Mouse (Mus musculus) neural tube, embryonic 15.5 days (tissue): ENCODE measurements around the gene Cpm. TPM values are rescaled to one million over a fixed set of nuclear protein-coding genes. Genes with fewer than 3 reads are reported as not detected.

Experiments
- ATAC-seq: fragments of 200-750 bp; cut with Nextera tagmentation; 2 replicates; pipeline ENCODE4 v1.8.0; 2017; ENCODE audit warnings: mild to moderate bottlenecking, moderate TSS enrichment, moderate library complexity; ENCODE audit not compliant: low FRiP score
- H3K27ac ChIP-seq: fragments of 300-500 bp; sonication (generic); replicated peaks from 2 replicates; pipeline ENCODE4 v1.5.1; 2015; ENCODE audit warnings: mild to moderate bottlenecking, inconsistent platforms
- H3K27me3 ChIP-seq: fragments of 300-500 bp; sonication (generic); replicated peaks from 2 replicates; pipeline ENCODE4 v1.6.1; 2015; ENCODE audit warnings: inconsistent platforms
- H3K36me3 ChIP-seq: fragments of 300-500 bp; sonication (generic); 2 replicates; pipeline ENCODE4 v1.6.1; 2015; ENCODE audit warnings: inconsistent platforms
- H3K4me1 ChIP-seq: fragments of 300-500 bp; sonication (generic); 2 replicates; pipeline ENCODE4 v1.6.1; 2015; ENCODE audit warnings: inconsistent platforms
- H3K4me2 ChIP-seq: fragments of 300-500 bp; sonication (generic); 2 replicates; pipeline ENCODE4 v1.6.1; 2015; ENCODE audit warnings: inconsistent platforms, mild to moderate bottlenecking, moderate library complexity
- H3K4me3 ChIP-seq: fragments of 300-500 bp; sonication (generic); replicated peaks from 2 replicates; pipeline ENCODE4 v1.5.1; 2015; ENCODE audit warnings: mild to moderate bottlenecking, inconsistent platforms
- H3K9ac ChIP-seq: fragments of 300-500 bp; sonication (generic); replicated peaks from 2 replicates; pipeline ENCODE4 v1.6.1; 2015; ENCODE audit warnings: mild to moderate bottlenecking, inconsistent platforms
- H3K9me3 ChIP-seq: fragments of 300-500 bp; sonication (generic); replicated peaks from 2 replicates; pipeline ENCODE4 v1.6.1; 2016; ENCODE audit warnings: inconsistent platforms
- WGBS: fragments of 180-500 bp; shearing (Covaris S2); methylation state at CpG from one replicate; pipeline ENCODE4 v1.1.7; 2015; ENCODE audit warnings: mixed read lengths; 5-methylcytosine and 5-hydroxymethylcytosine counted together
- polyA plus RNA-seq: library from polyadenylated mRNA; unstranded; fragments of >200 nt; fragmentation: Nextera tagmentation; extraction: Ambion mirVana; gene quantifications from 2 replicates; pipeline ENCODE4 v1.2.1, GENCODE M21; 2015

Gene Cpm
- polyA plus RNA-seq = 4.1 and 12.9 TPM in 2 replicates

DNA sequence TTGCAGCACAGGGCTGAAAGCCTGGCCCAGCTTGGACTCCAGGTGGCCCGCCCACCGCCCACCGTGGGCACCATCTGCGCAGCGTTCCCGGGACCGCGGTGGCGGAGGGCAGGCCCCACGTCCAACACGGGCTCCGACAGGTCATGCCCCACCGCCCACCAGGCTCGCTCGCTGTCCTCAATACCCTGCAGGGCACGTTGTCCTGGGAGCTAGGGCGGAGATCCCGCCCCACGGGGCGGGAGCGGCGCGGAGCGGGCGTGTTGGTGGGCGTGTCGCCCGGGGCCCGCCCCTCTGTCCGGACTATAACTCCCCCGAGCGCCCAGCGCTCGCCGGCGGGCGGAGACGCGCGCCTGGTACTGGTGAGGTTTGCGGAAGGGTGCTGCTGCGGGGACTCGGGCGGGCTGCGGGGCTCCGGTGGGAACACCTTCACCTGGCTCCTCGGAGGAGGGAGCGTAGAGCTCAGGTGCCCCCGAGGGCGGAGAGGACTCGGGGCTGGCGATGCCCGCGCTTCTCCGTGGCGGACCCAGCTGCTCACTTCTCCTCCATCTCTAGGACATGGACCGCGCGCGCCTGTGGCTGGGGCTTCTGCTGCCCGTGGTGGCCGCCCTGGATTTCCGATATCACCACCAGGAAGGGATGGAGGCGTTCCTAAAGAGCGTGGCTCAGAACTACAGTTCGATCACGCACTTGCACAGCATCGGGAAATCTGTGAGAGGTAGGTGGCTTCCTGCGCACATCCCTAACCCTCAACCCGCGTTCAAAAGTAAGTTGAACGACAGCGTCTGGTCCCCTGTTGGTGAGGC lies at the start of gene Cpm:
TSS of gene Cpm (plus strand) at position 332 of the 803 bp plus-strand sequence.
- peak within 1 kb of the TSS; percentile 29; the same call in 1 of the 2 replicates for H3K9ac ChIP-seq
- peaks cover 15% of the 10 kb centered on the region for H3K4me1 ChIP-seq
- H3K36me3 ChIP-seq = no peaks in the 10 kb centered on the region
- H3K27me3 ChIP-seq = peaks cover 46% of the 10 kb centered on the region
- H3K9me3 ChIP-seq = no peaks in the 10 kb centered on the region
- ATAC-seq = peak; percentile 77
- H3K27ac ChIP-seq = no peak within 1 kb of the TSS
- under 1% methylated on average over 66 of the region's 73 CpGs for WGBS
- peak within 1 kb of the TSS; percentile 54 for H3K4me3 ChIP-seq
- peak within 1 kb of the TSS; percentile 96 for H3K4me2 ChIP-seq

DNA sequence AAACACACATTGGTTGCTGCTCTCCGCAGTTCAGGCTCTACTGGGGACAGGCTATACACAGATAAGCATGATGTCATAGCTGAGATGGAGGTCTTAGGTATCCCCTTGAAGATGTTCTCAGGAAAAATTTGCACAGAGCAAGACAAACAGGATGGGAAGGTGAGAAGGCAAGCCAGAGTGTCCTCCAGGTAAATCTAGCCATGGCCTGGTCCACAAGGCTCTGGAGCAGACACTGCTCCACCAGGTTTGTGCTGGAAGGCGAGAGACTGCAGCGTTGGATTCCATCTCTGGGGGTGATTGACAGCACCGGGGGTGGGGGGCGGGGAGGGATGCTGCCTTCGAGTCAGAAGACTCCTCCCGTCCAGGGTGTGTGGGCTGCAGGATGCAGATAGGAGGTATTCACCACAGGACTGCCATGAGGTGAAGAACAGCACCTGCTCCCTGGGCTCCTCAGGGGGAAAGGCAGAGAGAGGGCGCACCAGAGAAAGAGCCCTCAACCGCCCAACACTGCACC lies 49.5 kb upstream of the Cpm start:
- Histone ChIP-seq H3K27me3 (no peaks in the 10 kb centered on the region), H3K4me3 (no peak overlapping the region), H3K9ac (no peak overlapping the region), H3K9me3 (no peaks in the 10 kb centered on the region), H3K27ac (no peak overlapping the region), H3K36me3 (no peaks in the 10 kb centered on the region), H3K4me2 (no peak overlapping the region), H3K4me1 (peaks cover 15% of the 10 kb centered on the region)
- ATAC-seq = no peak
- 67% methylated on average over 9 of the region's 9 CpGs for WGBS

- Histone ChIP-seq H3K9me3 (no peaks in the 10 kb centered on the region), H3K4me3 (no peak overlapping the region), H3K27me3 (no peaks in the 10 kb centered on the region), H3K4me2 (no peak overlapping the region), H3K36me3 (no peaks in the 10 kb centered on the region), H3K9ac (no peak overlapping the region), H3K4me1 (peaks cover 14% of the 10 kb centered on the region), H3K27ac (no peak overlapping the region)
- no peak for ATAC-seq
- 87% methylated on average over 5 of the region's 5 CpGs for WGBS
These were observed 48.9 kb upstream of the Cpm start for GRCm38 (mm10) chr10:117580405-117580804.

GRCm38 (mm10) chr10:117581007-117581752 lies 48.1 kb upstream of the Cpm start:
- 86% methylated on average over 11 of the region's 11 CpGs for WGBS
- Histone ChIP-seq H3K9ac (no peak overlapping the region), H3K36me3 (no peaks in the 10 kb centered on the region), H3K27me3 (no peaks in the 10 kb centered on the region), H3K27ac (no peak overlapping the region), H3K4me2 (no peak overlapping the region), H3K4me3 (no peak overlapping the region), H3K4me1 (peaks cover 8% of the 10 kb centered on the region; the same call in 1 of the 2 replicates), H3K9me3 (no peaks in the 10 kb centered on the region)
- no peak for ATAC-seq

- H3K9ac ChIP-seq = no peak overlapping the region
- H3K27me3 ChIP-seq = no peaks in the 10 kb centered on the region
- H3K36me3 ChIP-seq = no peaks in the 10 kb centered on the region
- no peak overlapping the region for H3K27ac ChIP-seq
- H3K4me2 ChIP-seq = no peak overlapping the region
- H3K4me1 ChIP-seq = peaks cover 8% of the 10 kb centered on the region; the same call in 1 of the 2 replicates
- no peak for ATAC-seq
- no peaks in the 10 kb centered on the region for H3K9me3 ChIP-seq
- no peak overlapping the region for H3K4me3 ChIP-seq
- WGBS = 88% methylated on average over 3 of the region's 3 CpGs
These were observed 47.6 kb upstream of the Cpm start for GRCm38 (mm10) chr10:117581753-117582062.

- no peak overlapping the region for H3K4me3 ChIP-seq
- ATAC-seq = 0 out of 2 replicates have a peak, but pooled peaks have one; percentile 21
- no peak overlapping the region for H3K9ac ChIP-seq
- no peaks in the 10 kb centered on the region for H3K36me3 ChIP-seq
- peaks cover 12% of the 10 kb centered on the region; the same call in 1 of the 2 replicates for H3K4me1 ChIP-seq
- H3K27me3 ChIP-seq = no peaks in the 10 kb centered on the region
- no peak overlapping the region for H3K27ac ChIP-seq
- H3K9me3 ChIP-seq = no peaks in the 10 kb centered on the region
- no peak overlapping the region for H3K4me2 ChIP-seq
- 65% methylated on average over 14 of the region's 14 CpGs for WGBS
These were observed 45.9 kb upstream of the Cpm start for GRCm38 (mm10) chr10:117583155-117584061.

DNA sequence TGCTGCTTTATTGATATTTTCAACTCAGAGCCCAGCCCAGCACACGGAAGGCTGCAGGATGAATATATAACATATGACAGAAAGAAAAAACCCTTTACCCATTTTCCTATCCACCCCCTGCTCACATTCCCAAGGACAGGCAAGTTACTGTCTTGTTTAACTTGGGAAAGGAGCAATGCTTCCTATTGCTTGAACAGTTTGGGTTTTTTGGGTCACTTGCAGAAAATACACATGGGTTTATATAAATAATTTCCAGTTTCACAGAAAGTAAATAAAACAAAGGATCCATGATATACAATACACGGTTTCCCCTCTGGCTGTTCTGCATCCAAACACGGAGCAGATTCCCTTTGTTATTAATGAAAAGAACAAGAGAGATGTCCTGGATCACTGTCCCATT lies 45.2 kb upstream of the Cpm start:
- WGBS = 64% methylated on average over 3 of the region's 3 CpGs
- Histone ChIP-seq H3K9ac (no peak overlapping the region), H3K27me3 (no peaks in the 10 kb centered on the region), H3K9me3 (no peaks in the 10 kb centered on the region), H3K27ac (no peak overlapping the region), H3K4me3 (no peak overlapping the region), H3K4me1 (peaks cover 12% of the 10 kb centered on the region; the same call in 1 of the 2 replicates), H3K4me2 (no peak overlapping the region), H3K36me3 (no peaks in the 10 kb centered on the region)
- no peak for ATAC-seq

DNA sequence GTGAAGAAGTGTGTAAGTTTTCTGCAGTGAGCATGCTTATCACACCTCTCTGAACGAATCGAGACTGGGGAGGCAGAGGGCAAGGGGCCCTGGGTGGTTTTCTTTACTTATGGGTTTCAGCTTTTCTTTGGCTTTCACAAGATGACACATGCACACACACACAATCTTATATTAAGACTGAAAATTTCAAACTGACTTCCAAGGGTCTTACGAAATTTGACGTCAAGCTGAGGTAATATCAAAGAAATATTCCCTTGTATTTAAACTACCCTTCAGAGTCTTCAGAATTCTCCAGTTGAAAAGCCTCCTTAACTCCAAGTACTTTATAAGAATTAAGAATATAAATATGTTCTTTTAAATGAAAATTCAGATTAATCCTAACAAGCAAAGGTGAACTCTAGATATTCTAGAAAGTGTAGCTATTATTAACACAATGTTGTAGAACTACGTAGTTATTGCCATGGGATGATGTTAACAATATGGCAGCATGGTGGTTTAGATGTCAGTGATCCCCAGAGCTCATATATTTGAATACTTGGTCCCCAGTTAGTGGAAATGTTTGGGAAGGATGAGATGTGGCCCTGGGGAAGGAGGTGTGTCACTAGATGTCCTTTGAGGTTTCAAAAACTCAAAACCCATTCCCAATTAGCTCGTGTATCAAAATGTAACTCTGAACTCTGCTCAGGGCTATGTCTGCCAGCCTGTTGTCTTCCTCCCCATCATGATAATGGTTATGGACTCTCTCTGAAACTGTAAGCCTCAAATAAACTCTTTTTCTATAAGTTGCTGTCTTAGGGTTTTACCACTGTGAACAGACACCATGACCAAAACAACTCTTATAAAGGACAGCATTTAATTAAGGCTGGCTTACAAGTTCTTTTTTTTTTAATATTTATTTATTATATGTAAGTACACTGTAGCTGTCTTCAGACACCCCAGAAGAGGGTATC lies 44.5 kb upstream of the Cpm start:
- no peak overlapping the region for H3K4me3 ChIP-seq
- H3K27me3 ChIP-seq = no peaks in the 10 kb centered on the region
- H3K36me3 ChIP-seq = no peaks in the 10 kb centered on the region
- WGBS = 95% methylated on average over 6 of the region's 6 CpGs
- H3K27ac ChIP-seq = no peak overlapping the region
- H3K9me3 ChIP-seq = no peaks in the 10 kb centered on the region
- no peak overlapping the region for H3K9ac ChIP-seq
- ATAC-seq = no peak
- no peak overlapping the region for H3K4me2 ChIP-seq
- H3K4me1 ChIP-seq = peaks cover 12% of the 10 kb centered on the region; the same call in 1 of the 2 replicates

DNA sequence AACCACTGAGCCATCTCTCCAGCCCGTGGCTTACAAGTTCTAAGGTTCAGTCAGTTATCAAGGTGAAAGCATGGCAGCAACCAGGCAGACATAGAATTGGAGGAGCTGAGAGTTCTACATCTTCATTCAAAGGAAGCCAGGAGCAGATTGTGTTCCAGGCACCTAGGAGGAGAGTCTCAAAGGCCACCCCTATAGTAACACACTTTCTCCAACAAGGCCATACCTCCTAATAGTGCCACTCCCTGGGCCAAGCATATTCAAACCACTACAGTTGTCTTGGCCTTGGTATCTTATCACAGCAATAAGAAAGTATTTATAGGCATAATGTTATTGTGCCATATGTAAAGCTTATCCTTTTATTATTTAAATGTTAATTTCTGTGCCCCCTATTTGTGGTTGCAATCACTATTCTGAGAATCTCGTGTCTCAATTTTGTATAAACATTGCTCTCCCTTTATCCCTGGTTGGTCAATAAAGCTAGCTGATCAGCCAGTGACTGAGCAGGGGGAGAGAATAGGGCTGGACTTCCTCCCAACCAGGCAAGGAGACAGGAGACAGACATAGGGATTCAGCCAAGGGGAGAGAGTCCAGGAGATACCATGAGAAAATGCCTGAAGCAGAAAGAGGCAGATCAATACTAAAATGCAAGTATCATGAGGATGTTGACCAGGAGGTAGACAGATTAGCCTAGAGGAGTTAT lies 43.5 kb upstream of the Cpm start:
- H3K9me3 ChIP-seq = no peaks in the 10 kb centered on the region
- H3K27ac ChIP-seq = no peak overlapping the region
- no peak overlapping the region for H3K4me3 ChIP-seq
- H3K4me2 ChIP-seq = no peak overlapping the region
- 80% methylated on average over 2 of the region's 2 CpGs for WGBS
- no peak overlapping the region for H3K9ac ChIP-seq
- H3K4me1 ChIP-seq = peaks cover 12% of the 10 kb centered on the region; the same call in 1 of the 2 replicates
- no peaks in the 10 kb centered on the region for H3K27me3 ChIP-seq
- H3K36me3 ChIP-seq = no peaks in the 10 kb centered on the region
- ATAC-seq = no peak

DNA sequence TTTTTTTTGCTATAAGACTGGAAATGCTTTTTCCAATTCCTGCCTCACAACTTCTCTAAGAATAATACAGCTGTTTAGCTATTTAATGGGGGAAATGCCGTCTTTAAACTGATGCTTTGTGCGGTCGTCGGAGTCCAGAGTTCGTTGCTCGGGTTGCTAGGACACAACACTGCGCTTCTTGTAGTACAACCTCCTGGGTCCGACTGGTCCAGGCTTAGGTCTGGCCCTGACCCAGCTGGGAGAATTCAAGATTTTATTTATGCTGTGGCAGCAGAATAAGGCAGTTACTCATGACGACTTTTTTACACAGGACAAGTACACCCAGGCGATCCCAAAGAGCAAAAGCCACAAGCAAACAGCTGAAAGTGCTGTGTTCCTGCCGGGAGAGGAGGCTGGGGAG lies 42.4 kb upstream of the Cpm start:
- no peak overlapping the region for H3K4me3 ChIP-seq
- ATAC-seq = peak; percentile 72
- 20% methylated on average over 11 of the region's 11 CpGs for WGBS
- no peaks in the 10 kb centered on the region for H3K9me3 ChIP-seq
- H3K36me3 ChIP-seq = no peaks in the 10 kb centered on the region
- H3K27ac ChIP-seq = no peak overlapping the region
- no peak overlapping the region for H3K4me2 ChIP-seq
- H3K9ac ChIP-seq = no peak overlapping the region
- H3K4me1 ChIP-seq = peaks cover 12% of the 10 kb centered on the region; the same call in 1 of the 2 replicates
- no peaks in the 10 kb centered on the region for H3K27me3 ChIP-seq
